Comparison of ENCODE assay signal across 8 mouse cellular contexts in genomic region chr6:72361121-72361551, GRCm38 (mm10). TPM values are rescaled to one million over a fixed set of nuclear protein-coding genes. Genes with fewer than 3 reads are reported as not detected.
DNase-seq lines count a peak whose midpoint lies in the region; ATAC-seq lines count a peak whose summit lies in the region.

No protein-coding gene starts in this region.

- H3K9me3 ChIP-seq in hindbrain, embryonic 15.5 days: no peaks in the 10 kb centered on the region
- H3K9me3 ChIP-seq in midbrain, embryonic 12.5 days: no peaks in the 10 kb centered on the region

- 0 out of 2 replicates have a peak, but pooled peaks cover 2% of the 10 kb centered on the region for H3K27me3 ChIP-seq in hindbrain, embryonic 15.5 days
- peaks cover 6% of the 10 kb centered on the region for H3K27me3 ChIP-seq in midbrain, embryonic 12.5 days

- 84% methylated on average over 5 of the region's 5 CpGs for WGBS in hindbrain, embryonic 15.5 days
- 81% methylated on average over 5 of the region's 5 CpGs for WGBS in midbrain, embryonic 12.5 days

- H3K4me1 ChIP-seq in hindbrain, embryonic 15.5 days (replicated peaks): peaks cover 45% of the 10 kb centered on the region
- peaks cover 15% of the 10 kb centered on the region for H3K4me1 ChIP-seq in midbrain, embryonic 12.5 days

- ATAC-seq in hindbrain, embryonic 15.5 days (ENCODE audit: low FRiP score, low read depth): no peak
- no peak for ATAC-seq in midbrain, embryonic 12.5 days (ENCODE audit: low FRiP score, low read depth)

- H3K4me2 ChIP-seq in hindbrain, embryonic 15.5 days: peak overlapping the region; percentile 92
- H3K4me2 ChIP-seq in midbrain, embryonic 12.5 days (replicated peaks): peak overlapping the region; percentile 69

- DNase-seq in heart, adult 11 months: peak; percentile 90
- no peak for DNase-seq in heart, adult 8-10 months (ENCODE audit: low spot score)
- peak; percentile 58 for DNase-seq in adrenal gland, postnatal 25 days
- no peak for DNase-seq in urinary bladder, postnatal 10 days (ENCODE audit: low spot score)
- DNase-seq in spleen, adult 12 weeks (ENCODE audit: low spot score): no peak
- DNase-seq in embryo, embryonic 9.5 days (ENCODE audit: extremely low spot score): no peak

- peaks cover 23% of the 10 kb centered on the region for H3K36me3 ChIP-seq in hindbrain, embryonic 15.5 days
- H3K36me3 ChIP-seq in midbrain, embryonic 12.5 days: peaks cover 33% of the 10 kb centered on the region

- H3K4me3 ChIP-seq in hindbrain, embryonic 15.5 days: peak overlapping the region; percentile 74
- peak overlapping the region; percentile 73 for H3K4me3 ChIP-seq in midbrain, embryonic 12.5 days

- no peak overlapping the region for H3K27ac ChIP-seq in hindbrain, embryonic 15.5 days (replicated peaks)
- no peak overlapping the region for H3K27ac ChIP-seq in midbrain, embryonic 12.5 days (replicated peaks)

- H3K9ac ChIP-seq in hindbrain, embryonic 15.5 days: peak overlapping the region; percentile 68
- peak overlapping the region; percentile 76; the same call in 1 of the 2 replicates for H3K9ac ChIP-seq in midbrain, embryonic 12.5 days (replicated peaks)

RNA-seq across cellular contexts. Expression of gene Rnf181, which starts 5.6 kb away (rescaled TPM):
- 10 to 100 TPM; 39.5 to 49.6 (median 41.5) TPM for total RNA-seq in heart, adult 8-10 months (2022)
- 368 and 473 TPM in 2 replicates for total RNA-seq in adrenal gland, postnatal 25 days (2021)
- 128 and 135 TPM in 2 replicates for polyA plus RNA-seq in hindbrain, embryonic 15.5 days (2015; fragmentation: Nextera tagmentation; extraction: Ambion mirVana)
- polyA plus RNA-seq in midbrain, embryonic 12.5 days (2016; fragmentation: Nextera tagmentation; extraction: Ambion mirVana): 98.1 and 98.7 TPM in 2 replicates

RNA-seq across cellular contexts. Expression of gene Tmem150a, which starts 5.9 kb away (rescaled TPM):
- 10 to 100 TPM; 20.4 to 24.3 (median 22.2) TPM for total RNA-seq in heart, adult 8-10 months (2022)
- total RNA-seq in adrenal gland, postnatal 25 days (2021): 20.7 and 23.2 TPM in 2 replicates
- polyA plus RNA-seq in hindbrain, embryonic 15.5 days (2015; fragmentation: Nextera tagmentation; extraction: Ambion mirVana): 20.9 and 21.2 TPM in 2 replicates
- polyA plus RNA-seq in midbrain, embryonic 12.5 days (2016; fragmentation: Nextera tagmentation; extraction: Ambion mirVana): 7.3 and 8.2 TPM in 2 replicates

RNA-seq across cellular contexts. Expression of gene 0610030E20Rik, which starts 14.0 kb away (rescaled TPM):
- total RNA-seq in heart, adult 8-10 months (2022): 10 to 100 TPM in 1 of 4 experiments, 1 to 10 TPM in 3; 7.6 to 10.4 (median 8.0) TPM
- 35.5 and 38.8 TPM in 2 replicates for total RNA-seq in adrenal gland, postnatal 25 days (2021)
- polyA plus RNA-seq in hindbrain, embryonic 15.5 days (2015; fragmentation: Nextera tagmentation; extraction: Ambion mirVana): 18.3 and 18.8 TPM in 2 replicates
- polyA plus RNA-seq in midbrain, embryonic 12.5 days (2016; fragmentation: Nextera tagmentation; extraction: Ambion mirVana): 25.4 and 29.6 TPM in 2 replicates

RNA-seq across cellular contexts. Expression of gene Usp39, which starts 16.2 kb away (rescaled TPM):
- 10 to 100 TPM; 14.4 to 20.0 (median 15.2) TPM for total RNA-seq in heart, adult 8-10 months (2022)
- total RNA-seq in adrenal gland, postnatal 25 days (2021): 29.2 and 30.1 TPM in 2 replicates
- 40.5 and 42.5 TPM in 2 replicates for polyA plus RNA-seq in hindbrain, embryonic 15.5 days (2015; fragmentation: Nextera tagmentation; extraction: Ambion mirVana)
- polyA plus RNA-seq in midbrain, embryonic 12.5 days (2016; fragmentation: Nextera tagmentation; extraction: Ambion mirVana): 68.9 and 72.4 TPM in 2 replicates

RNA-seq across cellular contexts. Expression of gene Vamp5, which starts 19.1 kb away (rescaled TPM):
- total RNA-seq in heart, adult 8-10 months (2022): 10 to 100 TPM; 58.0 to 68.1 (median 61.2) TPM
- total RNA-seq in adrenal gland, postnatal 25 days (2021): 35.2 and 51.8 TPM in 2 replicates
- polyA plus RNA-seq in hindbrain, embryonic 15.5 days (2015; fragmentation: Nextera tagmentation; extraction: Ambion mirVana): 16.2 and 17.8 TPM in 2 replicates
- polyA plus RNA-seq in midbrain, embryonic 12.5 days (2016; fragmentation: Nextera tagmentation; extraction: Ambion mirVana): 10.2 and 12.7 TPM in 2 replicates

Comparison
In these comparisons a context has a peak if more than half of its experiments do, and no peak if none do; other contexts are left out.
1. DNase-seq: peak in heart, adult 11 months (single experiment) and adrenal gland, postnatal 25 days (single experiment); none in heart, adult 8-10 months (single experiment), urinary bladder, postnatal 10 days (single experiment), spleen, adult 12 weeks (single experiment) and embryo, embryonic 9.5 days (single experiment).